Mouse (Mus musculus): ENCODE results near the gene Pus1.

DNA sequence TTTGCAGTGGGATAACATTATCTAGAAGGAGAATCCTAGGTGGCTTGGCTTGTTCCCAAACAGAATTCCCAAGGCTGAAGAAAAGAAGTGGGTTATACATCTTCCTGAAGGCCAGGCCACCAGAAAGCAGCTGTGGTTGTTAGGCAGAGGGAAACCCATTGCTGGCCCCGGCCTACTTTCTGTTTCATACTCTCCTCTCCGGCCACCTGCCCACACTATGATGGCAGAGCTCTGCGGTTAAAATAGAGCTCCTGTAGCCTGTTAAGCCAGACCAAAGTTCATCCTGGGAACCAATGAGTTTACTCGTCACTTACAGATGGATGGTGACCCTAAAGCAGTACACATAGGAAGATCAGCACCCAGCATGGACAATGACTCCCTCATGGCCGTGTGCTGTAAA, 47.1 kb upstream of the Pus1 start:
- no peak for TF ChIP-seq CTCF (IDR thresholded peaks at IDR 0.05; ENCODE audit: low read depth)
- no peak for TF ChIP-seq EP300 (IDR thresholded peaks at IDR 0.05; ENCODE audit: low read depth)
